ENCODE assay signal across 17 mouse cellular contexts in genomic region chr10:80777123-80777522, GRCm38 (mm10). TPM values are rescaled to one million over a fixed set of nuclear protein-coding genes. Genes with fewer than 3 reads are reported as not detected.
"Had no signal": no experiment of that assay in that cellular context is flagged by ENCODE, and none has a peak within 500 bp of the region (broad histone marks: within the 10 kb centered on the region; RNA-seq: fewer than 3 reads in every experiment).

No protein-coding gene starts in this region.

- H3K4me1 ChIP-seq: kidney, embryonic 15.5 days had no signal

- DNase-seq: kidney, postnatal 14 days; lung, embryonic 14.5 days; lung, postnatal 10 days; lung, postnatal 4 days; midbrain, embryonic 14.5 days; thymus, adult 18-20 months; thymus, postnatal 25 days had no signal

- H3K27me3 ChIP-seq: kidney, embryonic 15.5 days; liver, embryonic 15.5 days; neural tube, embryonic 15.5 days had no signal

- H3K9ac ChIP-seq: kidney, embryonic 15.5 days; liver, embryonic 15.5 days; lung, embryonic 14.5 days; neural tube, embryonic 15.5 days had no signal

- H3K27ac ChIP-seq: kidney, embryonic 15.5 days; left cerebral cortex, adult 2 months; limb, embryonic 10.5 days; liver, embryonic 15.5 days; midbrain, embryonic 10.5 days; neural tube, embryonic 15.5 days had no signal

- H3K4me2 ChIP-seq: kidney, embryonic 15.5 days; liver, embryonic 11.5 days; liver, embryonic 15.5 days; lung, embryonic 14.5 days; neural tube, embryonic 15.5 days had no signal

- H3K9me3 ChIP-seq: kidney, embryonic 15.5 days; limb, embryonic 10.5 days; liver, embryonic 15.5 days; midbrain, embryonic 10.5 days; neural tube, embryonic 15.5 days had no signal

- H3K4me3 ChIP-seq: kidney, embryonic 15.5 days; left cerebral cortex, adult 2 months; limb, embryonic 10.5 days; liver, embryonic 15.5 days; midbrain, embryonic 10.5 days; myocyte; neural tube, embryonic 15.5 days had no signal

RNA-seq across cellular contexts. Expression of gene Amh, which starts 27.9 kb away (rescaled TPM):
- polyA plus RNA-seq: kidney, embryonic 15.5 days; limb, embryonic 10.5 days; liver, embryonic 11.5 days; midbrain, embryonic 10.5 days; midbrain, embryonic 14.5 days; neural tube, embryonic 11.5 days; neural tube, embryonic 15.5 days; stomach, embryonic 14.5 days had no signal
